Mouse (Mus musculus) megakaryocyte, embryonic 14.5 days (primary cell): ENCODE results near the gene Atp10b.

Experiments used
- FLI1 ChIP-seq: IDR thresholded peaks from 2 replicates; pipeline ENCODE4 v1.6.1; 2012; ENCODE audit warnings: low read length, inconsistent platforms, mixed read lengths
- GATA1 ChIP-seq: IDR thresholded peaks from 3 replicates; pipeline ENCODE4 v1.6.1; 2012; ENCODE audit warnings: mixed read lengths, low read length, inconsistent platforms, borderline replicate concordance

DNA sequence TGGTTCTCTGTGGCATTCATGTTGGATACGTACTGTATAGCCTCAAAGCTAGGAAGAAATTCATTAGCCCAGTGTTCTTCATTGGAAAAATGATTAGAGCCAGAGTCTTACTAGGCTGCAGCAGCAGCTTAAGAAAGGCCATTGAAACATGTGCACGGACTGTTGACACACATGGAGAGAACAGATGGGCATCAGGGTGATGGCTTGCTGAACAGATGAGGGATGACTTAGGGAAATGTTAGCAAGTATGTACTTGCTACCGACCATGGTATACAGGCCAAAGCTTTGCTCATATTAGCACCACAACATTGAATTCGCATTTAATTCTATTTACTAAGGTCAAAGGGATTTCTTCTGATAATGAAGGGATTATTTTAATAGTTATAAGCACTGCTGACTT is 105.6 kb downstream of the Atp10b start:
- TF ChIP-seq GATA1: no peak
- no peak for TF ChIP-seq FLI1
